Mouse (Mus musculus) intestine, embryonic 14.5 days (tissue): ENCODE measurements at regions not wholly inside any gene's neighbourhood (a gene's known extent, or its start where the extent isn't known, plus 50 kb on each side); places are given as distances from the start of the nearest gene placed in this dataset.

ENCODE experiments used
- ATAC-seq: fragments of 200-750 bp; cut with Nextera tagmentation; replicated peaks from 2 replicates; pipeline ENCODE4 v1.8.0; 2017; ENCODE audit warnings: low read depth, moderate number of reproducible peaks, moderate TSS enrichment, moderate library complexity; ENCODE audit not compliant: low FRiP score, low TSS enrichment
- DNase-seq: peaks from one replicate; pipeline ENCODE4 v3.0.0-alpha.2; 2018; ENCODE audit warnings: low spot score
- H3K27ac ChIP-seq: fragments of 300-500 bp; sonication (generic); 2 replicates; pipeline ENCODE4 v1.5.1; 2014; ENCODE audit warnings: low read depth, mild to moderate bottlenecking, control low read depth
- H3K27me3 ChIP-seq: fragments of 300-500 bp; sonication (generic); replicated peaks from 2 replicates; pipeline ENCODE4 v1.6.1; 2014; ENCODE audit warnings: low read length, control low read depth; ENCODE audit not compliant: control insufficient read depth, insufficient read depth
- H3K36me3 ChIP-seq: fragments of 300-500 bp; sonication (generic); 2 replicates; pipeline ENCODE4 v1.6.1; 2014; ENCODE audit warnings: low read length, control low read depth; ENCODE audit not compliant: control insufficient read depth, insufficient read depth
- H3K4me1 ChIP-seq: fragments of 300-500 bp; sonication (generic); replicated peaks from 2 replicates; pipeline ENCODE4 v1.6.1; 2014; ENCODE audit warnings: low read length, control low read depth, mixed read lengths; ENCODE audit not compliant: control insufficient read depth, insufficient read depth
- H3K4me2 ChIP-seq: fragments of 300-500 bp; sonication (generic); 2 replicates; pipeline ENCODE4 v1.6.1; 2014; ENCODE audit warnings: low read length
- H3K4me3 ChIP-seq: fragments of 300-500 bp; sonication (generic); 2 replicates; pipeline ENCODE4 v1.5.1; 2014; ENCODE audit warnings: low read depth, low read length, control low read depth, mixed read lengths
- H3K9ac ChIP-seq: fragments of 300-500 bp; sonication (generic); 2 replicates; pipeline ENCODE4 v1.6.1; 2014; ENCODE audit warnings: mild to moderate bottlenecking, low read length
- H3K9me3 ChIP-seq: fragments of 300-500 bp; sonication (generic); 2 replicates; pipeline ENCODE4 v1.6.1; 2016; ENCODE audit warnings: low read length, control low read depth; ENCODE audit not compliant: control insufficient read depth
- WGBS: fragments of 180-500 bp; shearing (Covaris S2); extraction: QIAGEN DNeasy Blood & Tissue Kit; methylation state at CpG from one replicate; pipeline ENCODE4 v1.1.7; 2014; 5-methylcytosine and 5-hydroxymethylcytosine counted together

GRCm38 (mm10) chr5:47390735-47391134 is 592.2 kb upstream of the Slit2 start:
- Histone ChIP-seq H3K36me3 (no peaks in the 10 kb centered on the region), H3K9me3 (no peaks in the 10 kb centered on the region), H3K27ac (no peak overlapping the region), H3K4me1 (no peaks in the 10 kb centered on the region), H3K4me3 (no peak overlapping the region), H3K9ac (no peak overlapping the region), H3K4me2 (no peak overlapping the region), H3K27me3 (no peaks in the 10 kb centered on the region)
- ATAC-seq (no peak), DNase-seq (no peak)
- WGBS: 73% methylated on average over 2 of the region's 2 CpGs

- no peak for DNase-seq
- Histone ChIP-seq H3K36me3 (no peaks in the 10 kb centered on the region), H3K27ac (no peak overlapping the region), H3K9me3 (no peaks in the 10 kb centered on the region), H3K27me3 (no peaks in the 10 kb centered on the region), H3K9ac (no peak overlapping the region), H3K4me3 (no peak overlapping the region), H3K4me2 (no peak overlapping the region), H3K4me1 (no peaks in the 10 kb centered on the region)
- WGBS: 80% methylated on average over 9 of the region's 9 CpGs
- ATAC-seq: no peak
These were observed 586.1 kb upstream of the Slit2 start for GRCm38 (mm10) chr5:47396874-47397273.

GRCm38 (mm10) chr5:47421916-47422315 is 561.0 kb upstream of the Slit2 start:
- Histone ChIP-seq H3K36me3 (no peaks in the 10 kb centered on the region), H3K9me3 (no peaks in the 10 kb centered on the region), H3K4me2 (no peak overlapping the region), H3K27ac (no peak overlapping the region), H3K4me3 (no peak overlapping the region), H3K27me3 (no peaks in the 10 kb centered on the region), H3K4me1 (no peaks in the 10 kb centered on the region), H3K9ac (no peak overlapping the region)
- DNase-seq: no peak
- WGBS: 63% methylated on average over 2 of the region's 2 CpGs
- ATAC-seq: no peak

GRCm38 (mm10) chr5:47426040-47426439 is 556.9 kb upstream of the Slit2 start:
- H3K36me3 ChIP-seq: no peaks in the 10 kb centered on the region
- H3K27me3 ChIP-seq: no peaks in the 10 kb centered on the region
- DNase-seq: no peak
- no peaks in the 10 kb centered on the region for H3K9me3 ChIP-seq
- 90% methylated on average over 4 of the region's 4 CpGs for WGBS
- no peak overlapping the region for H3K4me3 ChIP-seq
- ATAC-seq: no peak
- no peaks in the 10 kb centered on the region; the same call in 1 of the 2 replicates for H3K4me1 ChIP-seq
- no peak overlapping the region for H3K9ac ChIP-seq
- H3K4me2 ChIP-seq: no peak overlapping the region
- no peak overlapping the region for H3K27ac ChIP-seq

DNA sequence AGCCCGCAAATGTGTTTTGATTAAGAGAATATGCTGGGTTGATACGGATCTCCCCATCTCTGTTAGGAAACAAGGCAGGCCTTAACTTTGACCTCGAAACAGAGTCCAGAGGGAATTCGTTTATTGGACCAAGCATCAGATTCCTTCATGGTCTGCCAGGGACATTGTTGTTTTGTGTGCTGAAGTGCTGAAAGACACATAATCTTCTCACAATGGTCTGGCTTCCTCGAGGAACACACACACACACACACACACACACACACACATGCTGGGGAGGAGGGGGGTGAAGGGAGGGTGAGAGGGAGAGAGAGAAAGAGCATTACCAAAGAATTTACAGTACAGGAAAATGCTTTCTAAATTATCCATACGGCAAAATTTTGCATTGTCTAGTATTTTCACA is 556.5 kb upstream of the Slit2 start:
- H3K27me3 ChIP-seq: no peaks in the 10 kb centered on the region
- no peak overlapping the region for H3K4me3 ChIP-seq
- H3K9me3 ChIP-seq: no peaks in the 10 kb centered on the region
- H3K27ac ChIP-seq: no peak overlapping the region
- no peak for DNase-seq
- no peaks in the 10 kb centered on the region; the same call in 1 of the 2 replicates for H3K4me1 ChIP-seq
- WGBS: 71% methylated on average over 6 of the region's 6 CpGs
- H3K9ac ChIP-seq: no peak overlapping the region
- ATAC-seq: no peak
- no peak overlapping the region for H3K4me2 ChIP-seq
- H3K36me3 ChIP-seq: no peaks in the 10 kb centered on the region

- 35% methylated on average over 10 of the region's 10 CpGs for WGBS
- Histone ChIP-seq H3K27me3 (no peaks in the 10 kb centered on the region), H3K4me2 (no peak overlapping the region), H3K4me3 (no peak overlapping the region), H3K36me3 (no peaks in the 10 kb centered on the region), H3K9ac (no peak overlapping the region), H3K9me3 (no peaks in the 10 kb centered on the region), H3K27ac (no peak overlapping the region), H3K4me1 (peaks cover 2% of the 10 kb centered on the region; the same call in 1 of the 2 replicates)
- DNase-seq: no peak
- ATAC-seq: no peak
These were observed 553.4 kb upstream of the Slit2 start for GRCm38 (mm10) chr5:47429217-47430172.

GRCm38 (mm10) chr5:47431599-47432328 is 551.2 kb upstream of the Slit2 start:
- Histone ChIP-seq H3K27me3 (no peaks in the 10 kb centered on the region), H3K4me1 (peaks cover 2% of the 10 kb centered on the region; the same call in 1 of the 2 replicates), H3K9ac (no peak overlapping the region), H3K4me3 (no peak overlapping the region), H3K36me3 (no peaks in the 10 kb centered on the region), H3K9me3 (no peaks in the 10 kb centered on the region), H3K27ac (no peak overlapping the region), H3K4me2 (no peak overlapping the region)
- no peak for ATAC-seq
- WGBS: 22% methylated on average over 5 of the region's 5 CpGs
- DNase-seq: no peak

DNA sequence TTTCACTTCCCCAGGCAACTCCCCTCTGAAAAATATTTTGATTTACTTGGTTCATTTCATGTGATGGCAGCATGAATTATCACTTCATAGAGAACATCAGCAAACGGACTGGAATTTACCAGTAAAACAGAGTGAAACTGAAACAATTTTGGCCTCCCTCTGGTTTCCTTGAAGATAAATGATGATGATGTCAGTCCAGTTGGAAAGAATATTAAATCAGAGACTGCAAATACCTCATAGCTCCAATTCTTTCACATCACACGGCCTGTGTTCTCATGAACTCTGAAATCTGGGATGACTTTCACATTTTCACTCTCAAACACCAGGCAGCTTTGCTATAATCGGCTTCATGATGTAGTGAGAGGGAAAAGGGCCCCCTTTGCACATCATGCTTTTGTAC is 546.5 kb upstream of the Slit2 start:
- Histone ChIP-seq H3K4me3 (no peak overlapping the region), H3K27ac (no peak overlapping the region), H3K4me1 (0 out of 2 replicates have a peak, but pooled peaks cover 2% of the 10 kb centered on the region), H3K27me3 (no peaks in the 10 kb centered on the region), H3K4me2 (no peak overlapping the region), H3K36me3 (no peaks in the 10 kb centered on the region), H3K9me3 (no peaks in the 10 kb centered on the region), H3K9ac (no peak overlapping the region)
- DNase-seq (no peak), ATAC-seq (no peak)
- 43% methylated on average over 3 of the region's 3 CpGs for WGBS
